Mouse (Mus musculus) bone marrow macrophage, adult 2 months (primary cell): Measurements from ENCODE around the gene Serpina6.

ENCODE experiments used
- CTCF ChIP-seq: IDR thresholded peaks from 2 replicates; pipeline ENCODE4 v1.5.1; 2012; ENCODE audit warnings: low read depth, mild to moderate bottlenecking, low read length, moderate library complexity
- POLR2A ChIP-seq: IDR thresholded peaks from 2 replicates; pipeline ENCODE4 v1.6.1; 2012; ENCODE audit warnings: mild to moderate bottlenecking, low read depth, low read length, borderline replicate concordance

GRCm38 (mm10) chr12:103681739-103682138 lies 24.7 kb upstream of the Serpina6 start:
- TF ChIP-seq POLR2A (no peak), CTCF (no peak)
